Mouse (Mus musculus) stomach, postnatal 0 days (tissue): ENCODE data around the gene Alx3. TPM values are rescaled to one million over a fixed set of nuclear protein-coding genes. Genes with fewer than 3 reads are reported as not detected.

ENCODE experiments used
- ATAC-seq: fragments of 200-750 bp; cut with Nextera tagmentation; 2 replicates; pipeline ENCODE4 v1.8.0; 2017; ENCODE audit not compliant: low FRiP score, low TSS enrichment
- DNase-seq: peaks from one replicate; pipeline ENCODE4 v3.0.0-alpha.2; 2016; ENCODE audit warnings: low spot score
- H3K27ac ChIP-seq: fragments of 300-500 bp; sonication (generic); replicated peaks from 2 replicates; pipeline ENCODE4 v1.5.1; 2014; ENCODE audit warnings: mild to moderate bottlenecking, control low read depth
- H3K27me3 ChIP-seq: fragments of 300-500 bp; sonication (generic); 2 replicates; pipeline ENCODE4 v1.6.1; 2014; ENCODE audit warnings: low read length; ENCODE audit not compliant: control insufficient read depth, insufficient read depth
- H3K36me3 ChIP-seq: fragments of 300-500 bp; sonication (generic); 2 replicates; pipeline ENCODE4 v1.6.1; 2014; ENCODE audit warnings: low read length, mixed read lengths; ENCODE audit not compliant: control insufficient read depth, insufficient read depth
- H3K4me1 ChIP-seq: fragments of 300-500 bp; sonication (generic); replicated peaks from 2 replicates; pipeline ENCODE4 v1.6.1; 2014; ENCODE audit warnings: antibody characterized with exemption; ENCODE audit not compliant: control insufficient read depth, insufficient read depth
- H3K4me2 ChIP-seq: fragments of 300-500 bp; sonication (generic); replicated peaks from 2 replicates; pipeline ENCODE4 v1.6.1; 2014; ENCODE audit warnings: low read depth, mild to moderate bottlenecking, control low read depth, moderate library complexity
- H3K4me3 ChIP-seq: fragments of 300-500 bp; sonication (generic); 2 replicates; pipeline ENCODE4 v1.5.1; 2014; ENCODE audit warnings: low read depth, low read length, control low read depth
- H3K9ac ChIP-seq: fragments of 300-500 bp; sonication (generic); 2 replicates; pipeline ENCODE4 v1.6.1; 2014; ENCODE audit warnings: mild to moderate bottlenecking, low read length, control low read depth, mixed read lengths
- H3K9me3 ChIP-seq: fragments of 300-500 bp; sonication (generic); 2 replicates; pipeline ENCODE4 v1.6.1; 2016; ENCODE audit warnings: low read length; ENCODE audit not compliant: control insufficient read depth
- CTCF ChIP-seq: IDR thresholded peaks from 2 replicates; pipeline ENCODE4 v1.5.1; 2016; ENCODE audit warnings: antibody characterized with exemption, low read depth, mild to moderate bottlenecking, moderate library complexity
- EP300 ChIP-seq: optimal IDR thresholded peaks from 2 replicates; pipeline ENCODE3; 2016; ENCODE audit warnings: antibody characterized with exemption
- WGBS: fragments of 180-500 bp; shearing (Covaris S2); extraction: QIAGEN DNeasy Blood & Tissue Kit; methylation state at CpG from one replicate; pipeline ENCODE4 v1.1.7; 2014; 5-methylcytosine and 5-hydroxymethylcytosine counted together
- polyA plus RNA-seq: library from polyadenylated mRNA; unstranded; fragments of >200 nt; fragmentation: Nextera tagmentation; extraction: Ambion mirVana; gene quantifications from 2 replicates; pipeline ENCODE4 v1.2.1, GENCODE M21; 2015

Alx3 gene
- polyA plus RNA-seq, 1 experiment from 2014 or later = not detected

GRCm38 (mm10) chr3:107605304-107605703 is 10.5 kb downstream of the Alx3 start:
- Histone ChIP-seq H3K9me3 (no peaks in the 10 kb centered on the region), H3K27me3 (0 out of 2 replicates have a peak, but pooled peaks cover 2% of the 10 kb centered on the region), H3K36me3 (no peaks in the 10 kb centered on the region), H3K27ac (no peak overlapping the region), H3K4me2 (no peak overlapping the region), H3K4me3 (no peak overlapping the region), H3K9ac (no peak overlapping the region), H3K4me1 (no peaks in the 10 kb centered on the region)
- DNase-seq (peak; percentile 64), ATAC-seq (peak; percentile 43; the same call in 1 of the 2 replicates)
- TF ChIP-seq CTCF (peak; percentile 88), EP300 (no peak)
- WGBS = 7% methylated on average over 4 of the region's 4 CpGs

- ATAC-seq = no peak
These were observed 12.4 kb downstream of the Alx3 start for GRCm38 (mm10) chr3:107607221-107607620.

GRCm38 (mm10) chr3:107608808-107609207 is 14.0 kb downstream of the Alx3 start:
- 38% methylated on average over 4 of the region's 4 CpGs for WGBS

More at GRCm38 (mm10) chr3:107607221-107607620, 12.4 kb downstream of the Alx3 start:
- Histone ChIP-seq H3K4me1 (no peaks in the 10 kb centered on the region), H3K9me3 (no peaks in the 10 kb centered on the region), H3K4me2 (no peak overlapping the region), H3K27me3 (0 out of 2 replicates have a peak, but pooled peaks cover 2% of the 10 kb centered on the region), H3K36me3 (peaks cover 5% of the 10 kb centered on the region; the same call in 1 of the 2 replicates), H3K9ac (no peak overlapping the region), H3K4me3 (no peak overlapping the region), H3K27ac (no peak overlapping the region)
- no peak for DNase-seq
- 83% methylated on average over 8 of the region's 8 CpGs for WGBS
- TF ChIP-seq CTCF (no peak), EP300 (no peak)

GRCm38 (mm10) chr3:107609376-107609775 is 14.5 kb downstream of the Alx3 start:
- H3K36me3 ChIP-seq = peaks cover 21% of the 10 kb centered on the region
- no peak overlapping the region for H3K9ac ChIP-seq
- H3K27me3 ChIP-seq = no peaks in the 10 kb centered on the region
- H3K4me1 ChIP-seq = no peaks in the 10 kb centered on the region
- H3K4me3 ChIP-seq = no peak overlapping the region
- ATAC-seq (no peak), DNase-seq (no peak)
- no peak overlapping the region for H3K27ac ChIP-seq
- no peaks in the 10 kb centered on the region for H3K9me3 ChIP-seq
- TF ChIP-seq CTCF (no peak), EP300 (no peak)
- WGBS = 49% methylated on average over 3 of the region's 3 CpGs
- no peak overlapping the region for H3K4me2 ChIP-seq

More at GRCm38 (mm10) chr3:107608808-107609207, 14.0 kb downstream of the Alx3 start:
- Histone ChIP-seq H3K27me3 (0 out of 2 replicates have a peak, but pooled peaks cover 2% of the 10 kb centered on the region), H3K36me3 (peaks cover 16% of the 10 kb centered on the region; the same call in 1 of the 2 replicates), H3K4me3 (no peak overlapping the region), H3K27ac (no peak overlapping the region), H3K4me2 (no peak overlapping the region), H3K9ac (no peak overlapping the region), H3K4me1 (no peaks in the 10 kb centered on the region), H3K9me3 (no peaks in the 10 kb centered on the region)
- TF ChIP-seq CTCF (no peak), EP300 (no peak)
- ATAC-seq (no peak), DNase-seq (no peak)

- no peak for TF ChIP-seq EP300
- no peak for TF ChIP-seq CTCF
- WGBS = 63% methylated on average over 4 of the region's 4 CpGs
- Histone ChIP-seq H3K4me1 (no peaks in the 10 kb centered on the region), H3K9me3 (no peaks in the 10 kb centered on the region), H3K4me2 (no peak overlapping the region), H3K27me3 (no peaks in the 10 kb centered on the region), H3K36me3 (peaks cover 36% of the 10 kb centered on the region), H3K4me3 (no peak overlapping the region), H3K9ac (no peak overlapping the region), H3K27ac (no peak overlapping the region)
- ATAC-seq (no peak), DNase-seq (no peak)
These were observed 16.6 kb downstream of the Alx3 start for GRCm38 (mm10) chr3:107611394-107611793.

GRCm38 (mm10) chr3:107612902-107613525 is 18.2 kb downstream of the Alx3 start:
- 88% methylated on average over 11 of the region's 11 CpGs for WGBS
- peak; percentile 96 for TF ChIP-seq CTCF
- no peak for TF ChIP-seq EP300
- H3K9me3 ChIP-seq = no peaks in the 10 kb centered on the region
- H3K9ac ChIP-seq = no peak overlapping the region
- H3K27me3 ChIP-seq = no peaks in the 10 kb centered on the region
- no peak overlapping the region for H3K4me2 ChIP-seq
- ATAC-seq (peak; percentile 22; the same call in 1 of the 2 replicates), DNase-seq (peak; percentile 69)
- no peaks in the 10 kb centered on the region for H3K4me1 ChIP-seq
- no peak overlapping the region for H3K27ac ChIP-seq
- H3K4me3 ChIP-seq = no peak overlapping the region
- H3K36me3 ChIP-seq = peaks cover 46% of the 10 kb centered on the region
